Mouse (Mus musculus) small intestine, adult 2 months (tissue): ENCODE measurements around the gene Adam30. TPM values are rescaled to one million over a fixed set of nuclear protein-coding genes. Genes with fewer than 3 reads are reported as not detected.
"Not testable (repeated sequence)": the region's sequence is repeated elsewhere in the genome, so short reads cannot be mapped to it uniquely, and the experiment has no call there.

Experiments used
- H3K27ac ChIP-seq: fragments of 200-500 bp; 2 replicates; pipeline ENCODE4 v1.5.1; 2012; ENCODE audit warnings: low read depth, low read length, control low read depth, inconsistent platforms; ENCODE audit not compliant: insufficient read depth
- H3K27me3 ChIP-seq: fragments of 200-500 bp; 2 replicates; pipeline ENCODE4 v1.6.1; 2012; ENCODE audit warnings: mild to moderate bottlenecking, moderate library complexity, low read length, inconsistent platforms; ENCODE audit not compliant: control insufficient read depth, insufficient read depth
- H3K36me3 ChIP-seq: fragments of 200-500 bp; 2 replicates; pipeline ENCODE4 v1.6.1; 2012; ENCODE audit warnings: mild to moderate bottlenecking, low read length, control low read depth, inconsistent platforms; ENCODE audit not compliant: control insufficient read depth, insufficient read depth
- H3K4me1 ChIP-seq: fragments of 200-500 bp; 2 replicates; pipeline ENCODE4 v1.6.1; 2012; ENCODE audit warnings: low read length, inconsistent platforms, mixed read lengths; ENCODE audit not compliant: control insufficient read depth, insufficient read depth, insufficient read length
- H3K4me3 ChIP-seq: fragments of 200-500 bp; 2 replicates; pipeline ENCODE4 v1.5.1; 2012; ENCODE audit warnings: low read depth, mild to moderate bottlenecking, control low read depth, inconsistent platforms, low read length, moderate library complexity
- CTCF ChIP-seq: fragments of 200-500 bp; IDR thresholded peaks from 2 replicates; pipeline ENCODE4 v1.5.1; 2012; ENCODE audit warnings: low read depth, mild to moderate bottlenecking, control low read depth, inconsistent platforms, low read length, moderate library complexity, mixed read lengths; ENCODE audit not compliant: insufficient replicate concordance, insufficient read length; ENCODE audit errors: extremely low read depth
- POLR2A ChIP-seq: fragments of 200-500 bp; IDR thresholded peaks from 2 replicates; pipeline ENCODE4 v1.6.1; 2012; ENCODE audit warnings: low read depth, mild to moderate bottlenecking, control low read depth, inconsistent platforms, low read length, moderate library complexity
- WGBS: fragments of 180-500 bp; shearing (Covaris S2); methylation state at CpG from one replicate; pipeline ENCODE4 v1.1.7; 2018; 5-methylcytosine and 5-hydroxymethylcytosine counted together
- polyA plus RNA-seq: library from polyadenylated mRNA; depleted of rRNA; stranded (reverse); fragments of >200 nt; gene quantifications from 2 replicates; pipeline ENCODE4 v1.2.3, GENCODE M21; 2012; rRNA removed

Adam30 gene
- polyA plus RNA-seq = not detected in 2 replicates

DNA sequence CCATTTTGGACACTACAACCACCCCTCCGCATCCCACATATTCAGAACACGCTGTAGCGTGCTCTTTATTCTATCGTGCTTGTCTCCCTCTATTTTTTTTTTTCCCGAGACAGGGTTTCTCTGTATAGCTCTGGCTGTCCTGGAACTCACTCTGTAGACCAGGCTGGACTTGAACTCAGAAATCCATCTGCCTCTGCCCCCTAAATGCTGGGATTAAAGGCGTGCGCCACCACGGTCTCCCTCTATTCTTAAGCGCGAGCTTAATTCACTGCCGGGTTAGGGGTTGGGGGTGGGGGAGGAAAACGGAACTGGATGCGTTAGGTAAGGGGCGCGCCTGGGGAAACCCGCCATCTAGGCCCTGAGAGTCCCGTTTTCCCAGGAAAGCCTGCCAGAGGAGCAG lies at the start of gene Adam30:
Adam30 (plus strand) TSS at position 301 of the 400 bp plus-strand sequence.
- no peaks in the 10 kb centered on the region for H3K27me3 ChIP-seq

DNA sequence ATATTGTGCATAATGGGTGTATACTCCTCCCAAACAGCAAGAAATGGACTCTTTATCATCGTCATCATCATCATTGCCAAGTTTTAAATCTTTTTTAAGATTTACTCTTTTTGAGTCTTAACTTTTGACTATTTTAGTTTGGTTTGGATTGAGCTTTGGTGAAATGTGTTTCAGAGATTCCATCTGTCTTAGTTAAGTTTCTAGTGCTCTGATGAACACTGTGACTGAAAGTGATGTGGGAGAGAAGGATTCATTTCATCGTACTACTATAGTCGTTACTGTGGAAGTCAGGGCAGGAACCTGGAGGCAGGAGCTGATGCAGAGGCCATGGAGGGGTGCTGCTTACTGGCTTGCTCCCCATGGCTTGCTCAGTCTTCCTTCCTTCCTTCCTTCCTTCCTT lies 42.2 kb upstream of the Adam30 start:
- H3K27me3 ChIP-seq = no peaks in the 10 kb centered on the region
- TF ChIP-seq POLR2A = no peak
- no peak for TF ChIP-seq CTCF
- H3K4me3 ChIP-seq = no peak overlapping the region
- H3K4me1 ChIP-seq = no peaks in the 10 kb centered on the region
- peaks cover 27% of the 10 kb centered on the region for H3K36me3 ChIP-seq
- H3K27ac ChIP-seq = no peak overlapping the region
- WGBS = 95% methylated on average over 3 of the region's 3 CpGs

More for the DNA sequence above, at the start of gene Adam30:
- no peak for TF ChIP-seq CTCF
- TF ChIP-seq POLR2A = no peak
- Histone ChIP-seq H3K27ac (no peak within 1 kb of the TSS), H3K4me1 (no peaks in the 10 kb centered on the region), H3K4me3 (no peak within 1 kb of the TSS), H3K36me3 (no peaks in the 10 kb centered on the region)
- WGBS = 88% methylated on average over 17 of the region's 17 CpGs

DNA sequence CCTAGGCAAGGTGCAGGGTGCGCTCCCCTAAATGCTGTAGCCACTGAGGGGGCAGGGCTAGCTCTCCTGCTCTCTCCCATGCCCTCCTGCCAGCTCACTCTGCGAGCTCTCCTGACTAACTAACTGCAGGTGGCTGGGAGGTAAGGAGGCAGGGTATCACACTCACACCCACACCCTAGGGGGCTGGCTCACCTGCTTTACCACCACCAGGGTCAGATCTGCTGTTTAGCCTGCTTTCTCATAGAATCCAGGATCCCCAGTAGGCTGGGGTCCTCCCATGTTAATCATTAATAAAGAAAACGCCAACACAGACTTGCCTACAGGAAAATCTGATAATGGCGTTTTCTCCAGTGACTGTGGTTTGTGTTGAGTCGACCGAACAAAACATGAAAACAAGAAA lies 41.1 kb upstream of the Adam30 start:
- H3K27me3 ChIP-seq = no peaks in the 10 kb centered on the region
- H3K36me3 ChIP-seq = peaks cover 31% of the 10 kb centered on the region
- H3K27ac ChIP-seq = no peak overlapping the region
- H3K4me3 ChIP-seq = no peak overlapping the region
- no peak for TF ChIP-seq CTCF
- no peak for TF ChIP-seq POLR2A
- WGBS = 61% methylated on average over 6 of the region's 6 CpGs
- no peaks in the 10 kb centered on the region for H3K4me1 ChIP-seq

DNA sequence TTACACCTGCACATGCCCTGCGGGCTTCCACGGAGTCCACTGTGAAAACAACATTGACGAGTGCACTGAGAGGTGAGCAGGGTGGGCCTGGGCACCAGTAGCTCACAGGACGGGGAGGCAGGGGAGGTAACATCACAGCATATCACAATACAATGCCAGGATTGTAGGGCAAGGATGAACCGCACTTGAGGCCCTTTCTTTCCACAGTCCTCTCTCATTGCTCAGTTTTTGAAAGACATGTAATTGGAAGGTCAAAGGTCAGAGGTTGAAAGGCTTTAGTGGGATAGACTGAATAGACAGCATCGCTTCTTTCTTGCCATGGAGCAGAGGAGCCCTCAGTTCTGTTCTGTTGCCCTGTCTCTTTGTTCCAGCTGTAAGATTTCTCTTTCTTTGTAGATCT lies 39.5 kb upstream of the Adam30 start:
- WGBS = 79% methylated on average over 6 of the region's 6 CpGs
- Histone ChIP-seq H3K27me3 (no peaks in the 10 kb centered on the region), H3K4me3 (no peak overlapping the region), H3K36me3 (peaks cover 38% of the 10 kb centered on the region), H3K27ac (no peak overlapping the region), H3K4me1 (no peaks in the 10 kb centered on the region)
- no peak for TF ChIP-seq CTCF
- no peak for TF ChIP-seq POLR2A

DNA sequence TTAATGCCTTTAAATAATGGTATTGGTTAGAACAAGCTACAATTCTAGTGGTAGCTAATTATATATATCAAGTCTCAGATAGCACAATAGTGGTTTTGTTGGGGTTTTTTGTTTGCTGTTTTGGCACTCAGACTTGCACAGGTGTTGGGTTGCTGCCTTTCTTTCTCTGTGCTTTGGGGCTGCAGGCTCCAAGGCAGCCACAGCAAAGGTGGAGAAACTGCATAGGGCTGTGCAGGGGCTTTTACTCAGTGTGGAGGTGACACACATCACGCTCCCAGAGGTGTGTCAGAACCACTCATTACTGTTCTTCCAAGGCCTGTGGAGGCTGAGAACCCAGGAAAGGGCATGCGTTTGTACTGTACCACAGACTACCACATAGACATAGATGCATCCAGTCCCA lies 32.7 kb upstream of the Adam30 start:
- TF ChIP-seq CTCF (no peak), POLR2A (no peak)
- H3K27me3 ChIP-seq = no peaks in the 10 kb centered on the region
- H3K4me3 ChIP-seq = no peak overlapping the region
- H3K4me1 ChIP-seq = no peaks in the 10 kb centered on the region
- WGBS = 94% methylated on average over 2 of the region's 2 CpGs
- H3K36me3 ChIP-seq = peaks cover 31% of the 10 kb centered on the region
- no peak overlapping the region for H3K27ac ChIP-seq

DNA sequence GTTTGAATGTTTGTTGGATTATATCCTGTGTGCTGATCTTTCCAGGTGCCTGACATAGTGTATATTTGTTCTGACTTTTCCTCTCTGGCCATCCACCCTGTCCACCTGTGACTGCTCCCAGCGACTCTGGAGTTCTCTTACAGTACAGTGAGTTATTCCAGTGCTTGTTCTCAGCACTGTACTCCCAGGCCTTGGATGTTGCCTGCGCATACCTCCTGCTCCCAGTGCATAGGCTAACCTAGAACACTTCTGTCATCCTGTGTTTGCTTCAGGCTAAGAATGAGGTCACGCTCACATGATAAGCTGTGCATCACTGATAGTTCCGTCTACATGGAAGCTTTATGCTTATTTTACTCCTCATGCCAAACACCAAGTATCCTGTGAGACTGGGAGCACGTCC lies 31.7 kb upstream of the Adam30 start:
- Histone ChIP-seq H3K4me3 (no peak overlapping the region), H3K36me3 (peaks cover 29% of the 10 kb centered on the region), H3K27ac (no peak overlapping the region), H3K4me1 (no peaks in the 10 kb centered on the region), H3K27me3 (no peaks in the 10 kb centered on the region)
- TF ChIP-seq POLR2A = no peak
- no peak for TF ChIP-seq CTCF
- WGBS = 65% methylated on average over 5 of the region's 5 CpGs

DNA sequence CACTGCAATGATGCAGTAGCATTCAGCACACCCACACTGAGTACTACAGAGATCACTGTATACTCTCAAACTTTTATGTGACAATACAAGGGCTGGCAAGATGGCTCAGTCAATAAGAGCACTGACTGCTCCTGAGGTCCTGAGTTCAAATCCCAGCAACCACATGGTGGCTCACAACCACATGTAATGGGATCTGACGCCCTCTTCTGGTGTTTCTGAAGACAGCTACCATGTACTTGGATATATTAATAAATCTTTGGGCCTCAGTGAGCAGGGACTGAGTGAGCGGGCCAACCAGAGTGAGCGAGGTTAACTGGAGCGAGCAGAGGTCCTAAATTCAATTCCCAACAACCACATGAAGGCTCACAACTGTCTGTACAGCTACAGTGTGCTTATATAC lies 28.3 kb upstream of the Adam30 start:
- not testable (repeated sequence) for H3K27me3 ChIP-seq, H3K27ac ChIP-seq, H3K4me3 ChIP-seq, H3K4me1 ChIP-seq
- WGBS = 91% methylated on average over 4 of the region's 4 CpGs
- H3K36me3 ChIP-seq = peaks cover 38% of the 10 kb centered on the region

DNA sequence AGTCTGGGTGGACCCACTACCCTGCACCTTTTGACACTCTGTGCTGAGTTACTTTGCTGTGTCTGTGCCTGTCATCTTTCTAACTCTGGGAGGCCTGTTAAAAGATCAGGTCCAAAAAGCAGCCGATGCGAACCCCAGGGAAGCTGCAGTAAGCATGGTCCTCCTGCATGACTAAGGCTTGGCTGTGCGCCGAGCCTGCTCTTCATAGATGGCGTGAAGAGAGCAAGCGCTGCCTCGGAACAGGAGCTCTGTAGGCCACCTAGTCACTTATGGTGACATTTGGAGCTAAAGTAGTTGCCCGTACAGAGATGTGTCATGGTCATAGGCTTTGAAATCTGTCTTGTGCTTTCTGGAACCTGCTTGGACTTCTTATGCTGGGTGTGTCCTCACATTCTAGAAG lies 27.8 kb upstream of the Adam30 start:
- TF ChIP-seq CTCF (no peak), POLR2A (no peak)
- 97% methylated on average over 8 of the region's 8 CpGs for WGBS
- Histone ChIP-seq H3K27ac (no peak overlapping the region), H3K36me3 (peaks cover 43% of the 10 kb centered on the region), H3K4me3 (no peak overlapping the region), H3K4me1 (no peaks in the 10 kb centered on the region), H3K27me3 (no peaks in the 10 kb centered on the region)

DNA sequence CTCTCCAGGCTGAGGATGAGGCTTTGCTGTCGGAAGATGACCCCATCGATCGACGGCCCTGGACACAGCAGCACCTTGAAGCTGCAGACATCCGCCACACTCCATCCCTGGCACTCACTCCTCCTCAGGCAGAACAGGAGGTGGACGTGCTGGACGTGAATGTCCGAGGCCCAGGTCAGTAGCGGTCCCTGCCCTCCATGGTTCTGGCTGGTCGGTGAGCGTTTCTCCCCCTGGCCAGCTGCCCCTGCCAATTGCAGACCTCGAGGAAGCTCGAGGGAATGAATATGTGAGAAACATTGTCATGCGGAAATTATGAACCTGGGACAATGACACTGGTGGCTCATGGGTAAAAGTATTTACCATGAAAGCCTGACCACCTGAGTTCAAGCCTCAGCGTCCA lies 19.0 kb upstream of the Adam30 start:
- TF ChIP-seq CTCF = no peak
- TF ChIP-seq POLR2A = no peak
- Histone ChIP-seq H3K36me3 (peaks cover 58% of the 10 kb centered on the region), H3K27ac (no peak overlapping the region), H3K27me3 (no peaks in the 10 kb centered on the region), H3K4me3 (no peak overlapping the region), H3K4me1 (no peaks in the 10 kb centered on the region)
- 92% methylated on average over 15 of the region's 15 CpGs for WGBS
